Mouse (Mus musculus) forebrain, embryonic 13.5 days (tissue): ENCODE results near the gene Sry. TPM values are rescaled to one million over a fixed set of nuclear protein-coding genes. Genes with fewer than 3 reads are reported as not detected.

ENCODE experiments used
- ATAC-seq: fragments of 200-750 bp; cut with Nextera tagmentation; 2 replicates; pipeline ENCODE4 v1.8.0; 2017
- H3K27ac ChIP-seq: fragments of 300-500 bp; sonication (generic); 2 replicates; pipeline ENCODE4 v1.5.1; 2015; ENCODE audit warnings: inconsistent platforms, mild to moderate bottlenecking, moderate library complexity
- H3K27me3 ChIP-seq: fragments of 300-500 bp; sonication (generic); 2 replicates; pipeline ENCODE4 v1.6.1; 2015; ENCODE audit warnings: mild to moderate bottlenecking, inconsistent platforms
- H3K36me3 ChIP-seq: fragments of 300-500 bp; sonication (generic); 2 replicates; pipeline ENCODE4 v1.6.1; 2015; ENCODE audit warnings: mild to moderate bottlenecking, inconsistent platforms; ENCODE audit not compliant: poor library complexity, severe bottlenecking
- H3K4me1 ChIP-seq: fragments of 300-500 bp; sonication (generic); 2 replicates; pipeline ENCODE4 v1.6.1; 2015; ENCODE audit warnings: inconsistent platforms
- H3K4me2 ChIP-seq: fragments of 300-500 bp; sonication (generic); 2 replicates; pipeline ENCODE4 v1.6.1; 2015; ENCODE audit warnings: inconsistent platforms, mild to moderate bottlenecking, moderate library complexity
- H3K4me3 ChIP-seq: fragments of 300-500 bp; sonication (generic); 2 replicates; pipeline ENCODE4 v1.5.1; 2015; ENCODE audit warnings: mild to moderate bottlenecking, inconsistent platforms
- H3K9ac ChIP-seq: fragments of 300-500 bp; sonication (generic); 2 replicates; pipeline ENCODE4 v1.6.1; 2015; ENCODE audit warnings: mild to moderate bottlenecking, inconsistent platforms
- H3K9me3 ChIP-seq: fragments of 300-500 bp; sonication (generic); replicated peaks from 2 replicates; pipeline ENCODE4 v1.6.1; 2016; ENCODE audit warnings: inconsistent platforms
- WGBS: fragments of 180-500 bp; shearing (Covaris S2); methylation state at CpG from one replicate; pipeline ENCODE4 v1.1.7; 2015; 5-methylcytosine and 5-hydroxymethylcytosine counted together
- polyA plus RNA-seq: library from polyadenylated mRNA; unstranded; fragments of >200 nt; fragmentation: Nextera tagmentation; extraction: Ambion mirVana; gene quantifications from 2 replicates; pipeline ENCODE4 v1.2.1, GENCODE M21; 2015

Gene Sry
- polyA plus RNA-seq, result not detected in 2 replicates

DNA sequence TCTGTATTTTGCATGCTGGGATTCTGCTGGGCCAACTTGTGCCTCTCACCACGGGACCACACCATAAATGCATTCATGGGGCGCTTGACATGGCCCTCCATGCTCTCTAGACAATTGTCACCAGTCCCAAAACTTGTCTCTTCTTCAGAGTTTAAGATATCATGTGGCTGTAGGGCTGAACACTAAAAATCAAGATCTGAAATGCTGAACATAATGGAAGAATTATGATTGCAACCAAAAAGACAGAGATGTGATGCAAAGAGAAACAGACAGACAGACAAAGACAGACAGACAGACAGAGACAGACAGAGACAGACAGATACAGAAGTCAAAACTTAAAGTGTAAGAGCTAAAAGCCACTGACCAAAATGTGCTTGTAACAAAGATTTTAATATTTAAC, at the start of gene Sry:
Sry (minus strand) TSS at position 101 of the 400 bp plus-strand sequence.
- H3K4me3 ChIP-seq, result no peak within 1 kb of the TSS
- H3K4me2 ChIP-seq, result no peak within 1 kb of the TSS
- no peaks in the 10 kb centered on the region for H3K9me3 ChIP-seq
- 60% methylated on average over 2 of the region's 2 CpGs for WGBS
- H3K27ac ChIP-seq, result no peak within 1 kb of the TSS
- ATAC-seq, result no peak
- H3K9ac ChIP-seq, result no peak within 1 kb of the TSS
- no peaks in the 10 kb centered on the region for H3K36me3 ChIP-seq
- no peaks in the 10 kb centered on the region for H3K27me3 ChIP-seq
- H3K4me1 ChIP-seq, result no peaks in the 10 kb centered on the region

Other genes with a start within 250 kb of the Sry start
- gene H2al2c, start 64.6 kb downstream of the Sry start, polyA plus RNA-seq, result not detected in 2 replicates
- not detected in 2 replicates for gene H2al2b, start 57.0 kb upstream of the Sry start, polyA plus RNA-seq
- gene Gm4064, start 132.5 kb upstream of the Sry start, polyA plus RNA-seq, result not detected in 2 replicates
- gene Rbmy, start 167.0 kb upstream of the Sry start, polyA plus RNA-seq, result not detected in 2 replicates
- not detected in 2 replicates for gene Gm10256, start 167.0 kb upstream of the Sry start, polyA plus RNA-seq
- gene Gm10352, start 237.3 kb upstream of the Sry start, polyA plus RNA-seq, result not detected in 2 replicates